Mouse (Mus musculus) mouse trophoblast stem cell (cell line): ENCODE measurements around the gene Prrg2.

Experiments used
- in situ Hi-C, 2 experiments: fragments of 300-500 bp; cut with MseI, MboI; formaldehyde crosslinking; loops; 2 replicates in 1 of 2; 3 replicates in 1 of 2; pipeline ENCODE4 v1.15.1; 2025

Prrg2 gene

DNA sequence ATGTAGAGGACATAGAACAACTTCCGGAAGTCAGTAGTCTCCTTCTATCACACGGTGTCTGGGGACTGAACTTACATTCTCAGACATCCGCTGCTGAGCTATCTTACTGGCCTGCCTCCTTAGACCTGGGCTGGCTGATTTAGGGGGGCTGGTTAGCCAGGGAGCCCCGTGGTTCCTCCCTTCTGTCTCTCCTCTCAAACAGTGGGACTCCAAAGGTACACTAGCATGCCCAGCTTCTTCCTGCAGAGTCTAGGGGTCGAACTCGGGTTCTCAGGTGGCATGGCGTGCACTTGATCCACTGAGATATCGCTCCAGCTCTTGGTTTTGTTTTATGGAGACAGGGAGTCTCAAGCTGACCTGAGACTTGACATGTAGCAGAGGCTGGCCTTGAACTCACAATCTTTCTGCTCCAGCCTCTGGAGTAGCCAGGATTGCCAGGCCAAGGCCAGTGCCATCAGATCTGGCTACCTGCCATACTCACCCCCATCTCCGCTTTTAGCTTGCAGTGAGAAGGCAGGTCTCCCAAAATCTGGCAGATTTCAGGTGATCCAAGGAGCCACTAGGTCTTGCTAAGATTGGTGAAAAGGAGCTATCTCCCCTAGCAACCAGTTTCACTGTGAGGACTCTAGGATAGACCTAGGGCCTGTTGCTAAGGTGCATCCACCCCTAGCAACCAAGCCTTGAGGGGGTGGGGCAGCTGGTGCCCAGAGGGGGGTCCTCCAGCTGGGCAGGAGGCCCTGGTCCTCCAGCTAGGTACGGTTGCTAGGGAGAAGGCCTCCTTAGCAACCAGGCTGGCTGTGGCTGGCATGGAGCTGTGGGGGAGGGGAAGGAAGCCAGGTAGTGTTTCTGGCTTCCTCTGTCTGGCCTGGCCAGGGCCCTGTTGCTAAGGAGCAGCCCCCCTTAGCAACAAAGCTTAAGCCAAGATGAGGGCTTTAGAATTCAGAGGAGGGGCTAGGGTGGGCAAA is 3.6 kb downstream of the Prrg2 start:
- in situ Hi-C loops: no loop called here

DNA sequence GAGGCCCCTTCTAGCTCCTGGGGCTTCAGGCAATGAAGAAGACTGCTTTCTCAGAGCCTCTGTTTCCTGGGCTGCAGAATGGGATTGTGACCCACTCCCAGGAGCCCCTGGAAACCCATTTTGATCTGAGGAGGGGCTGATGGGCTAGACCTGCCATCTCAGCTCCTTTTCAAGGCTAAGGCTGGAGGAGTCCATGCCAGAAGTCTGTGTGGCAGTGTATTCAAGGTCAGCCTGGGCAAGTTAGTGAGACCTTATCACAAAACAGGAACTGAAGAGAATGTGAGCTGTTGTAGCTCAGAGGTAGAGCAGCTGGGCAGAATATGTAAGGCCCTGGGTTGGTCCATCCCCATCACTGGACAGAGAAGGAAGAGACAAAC is 5.5 kb downstream of the Prrg2 start:
- in situ Hi-C loops: no loop called here

DNA sequence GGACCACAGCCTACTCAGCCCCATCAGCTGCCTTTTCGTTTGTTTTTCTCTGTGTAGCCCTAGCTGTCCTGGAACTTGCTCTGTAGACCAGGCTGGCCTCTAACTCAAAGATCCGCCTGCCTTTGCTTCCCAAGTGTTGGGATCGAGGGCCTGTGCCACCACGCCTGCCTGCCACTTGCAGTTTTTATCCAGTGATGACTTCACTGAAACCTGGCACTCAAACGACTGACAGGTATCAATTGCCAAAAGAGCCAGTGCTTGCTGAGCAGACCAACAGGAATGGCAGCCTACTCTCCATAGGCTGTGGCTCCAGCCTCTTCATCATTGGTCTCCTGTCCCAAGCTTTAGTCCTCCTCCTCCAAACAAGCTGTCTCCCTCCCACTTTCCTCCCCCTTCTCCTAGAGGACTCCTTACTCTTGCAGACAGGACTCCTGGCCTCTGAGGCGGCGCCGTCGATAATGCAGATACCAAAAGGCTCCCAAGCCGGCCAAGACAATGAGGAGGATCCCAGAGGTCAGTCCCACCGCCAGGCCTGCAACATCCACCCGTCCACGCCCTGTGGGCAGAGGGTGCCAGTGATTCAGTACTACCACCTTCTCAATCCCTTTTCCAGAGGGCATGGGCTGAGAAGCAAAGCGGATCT is 6.0 kb downstream of the Prrg2 start:
- in situ Hi-C loops: no loop called here

- in situ Hi-C loops: no loop called here
Measured at GRCm38 (mm10) chr7:45053931-45054510, 8.5 kb downstream of the Prrg2 start.

GRCm38 (mm10) chr7:45053117-45053930 is 9.2 kb downstream of the Prrg2 start:
- in situ Hi-C loops: no loop called here

DNA sequence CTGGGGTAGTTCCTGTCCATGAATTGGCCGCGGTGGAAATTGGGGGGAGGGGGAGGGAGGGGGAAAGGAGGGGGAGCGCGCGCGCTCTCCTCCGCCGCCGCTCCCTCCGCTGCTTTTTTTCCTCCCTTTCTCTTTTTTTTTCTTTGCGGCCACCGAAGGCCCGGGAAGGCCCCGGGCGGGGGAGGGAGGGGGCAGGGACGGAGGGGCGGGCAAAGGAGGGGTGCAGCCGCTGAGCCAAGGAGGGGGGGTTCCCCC is 9.7 kb downstream of the Prrg2 start, which contains the start of gene Prr12:
Prr12 (minus strand) TSS at position 20 of the 255 bp plus-strand sequence.
- in situ Hi-C loops: no loop called here

GRCm38 (mm10) chr7:45052181-45052861 is 10.2 kb downstream of the Prrg2 start:
- in situ Hi-C loops: no loop called here

DNA sequence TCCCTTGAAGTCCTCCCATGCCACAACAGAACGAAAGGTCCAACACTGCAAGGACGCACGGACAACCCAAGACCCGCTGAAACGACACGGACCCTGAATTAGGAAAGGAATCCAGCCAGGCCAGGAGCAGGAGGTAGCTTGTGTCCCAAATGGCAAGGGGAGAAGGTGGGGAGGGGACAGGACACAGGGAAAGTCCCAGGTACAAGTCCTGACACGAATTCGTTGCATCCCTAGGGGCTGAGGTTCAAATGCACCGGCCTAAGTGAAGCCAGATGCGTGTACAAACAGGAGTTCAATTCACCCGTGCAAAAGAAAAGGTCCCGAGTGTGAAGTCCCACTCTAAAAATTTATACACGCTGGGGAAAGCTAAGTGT is 10.9 kb downstream of the Prrg2 start:
- in situ Hi-C loops: no loop called here

DNA sequence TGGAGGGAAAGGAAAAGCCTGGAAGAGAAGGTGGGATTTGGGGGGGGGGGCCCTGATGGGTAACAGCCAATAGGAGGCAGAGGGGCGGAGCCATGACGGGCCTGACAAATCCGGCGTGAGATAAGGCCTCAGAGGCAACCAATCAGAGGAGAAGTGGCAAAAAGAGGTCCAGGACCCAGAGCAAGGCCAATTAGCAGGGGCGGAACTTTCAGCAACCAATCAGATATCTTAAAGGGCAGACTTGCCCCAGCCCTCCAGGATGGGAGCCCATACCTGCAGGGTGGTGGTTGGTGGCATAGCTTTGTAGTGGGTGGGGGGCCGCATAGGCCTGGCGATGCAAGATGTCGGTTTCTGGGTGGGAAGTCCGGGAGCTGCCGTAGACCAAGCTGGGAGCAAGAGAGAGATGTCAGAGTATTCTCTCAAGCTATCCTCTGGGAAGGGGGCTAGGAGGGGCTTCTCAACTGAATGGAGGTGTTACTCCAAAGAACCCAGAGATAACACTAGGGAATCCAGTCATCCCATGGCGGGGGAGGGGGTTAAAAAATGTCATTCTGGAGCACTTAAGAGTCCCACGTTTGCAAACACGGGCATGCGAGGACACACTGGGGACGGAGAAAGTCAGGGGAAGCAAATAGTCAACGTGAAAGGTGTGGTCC is 11.4 kb downstream of the Prrg2 start:
- in situ Hi-C loops: no loop called here

- in situ Hi-C loops: no loop called here
Measured at GRCm38 (mm10) chr7:45048923-45049657, 13.4 kb downstream of the Prrg2 start.

DNA sequence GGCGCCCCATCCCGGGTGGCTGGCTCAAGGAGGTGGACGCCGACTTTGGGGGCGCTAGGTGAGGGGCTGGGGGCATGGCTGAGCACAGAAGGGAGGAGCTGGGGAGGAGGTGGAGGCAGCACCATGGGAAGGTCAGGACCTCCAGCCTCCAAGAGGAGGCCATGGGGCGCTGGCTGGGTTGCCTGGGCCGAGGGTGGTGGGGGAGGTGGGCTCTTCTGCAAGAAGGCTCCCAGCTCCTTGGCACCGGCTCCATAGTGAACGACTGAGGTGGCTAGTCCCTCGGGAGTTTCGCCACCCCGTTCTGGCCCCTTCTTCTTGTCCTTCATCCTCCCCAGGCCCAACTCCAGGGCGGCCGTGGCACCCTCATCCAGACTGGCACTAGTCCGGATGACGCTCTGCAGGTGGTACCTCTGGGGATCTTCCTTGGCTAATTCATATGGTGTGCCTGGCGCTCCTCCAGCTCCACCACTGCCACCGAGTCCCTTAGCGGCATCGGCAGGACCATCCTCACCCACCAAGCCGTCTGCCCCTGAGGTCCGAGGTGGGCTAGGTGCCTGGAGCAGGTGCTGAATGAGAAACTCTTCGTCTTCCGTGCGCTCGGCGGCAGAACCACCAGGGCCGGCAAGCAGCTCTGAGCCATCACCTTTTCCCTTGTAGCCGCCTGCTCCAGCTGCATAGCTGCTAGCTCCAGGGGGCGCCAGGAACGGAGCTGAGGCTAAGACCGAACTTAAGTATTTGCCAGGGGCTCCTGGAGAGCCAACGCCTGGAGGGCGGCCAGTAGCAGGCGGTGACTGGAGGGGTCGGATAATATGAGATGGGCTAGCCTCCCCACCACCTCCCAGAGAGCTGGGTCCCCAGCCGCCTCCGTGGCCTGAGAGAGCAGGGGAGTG is 14.2 kb downstream of the Prrg2 start:
- in situ Hi-C loops: no loop called here

DNA sequence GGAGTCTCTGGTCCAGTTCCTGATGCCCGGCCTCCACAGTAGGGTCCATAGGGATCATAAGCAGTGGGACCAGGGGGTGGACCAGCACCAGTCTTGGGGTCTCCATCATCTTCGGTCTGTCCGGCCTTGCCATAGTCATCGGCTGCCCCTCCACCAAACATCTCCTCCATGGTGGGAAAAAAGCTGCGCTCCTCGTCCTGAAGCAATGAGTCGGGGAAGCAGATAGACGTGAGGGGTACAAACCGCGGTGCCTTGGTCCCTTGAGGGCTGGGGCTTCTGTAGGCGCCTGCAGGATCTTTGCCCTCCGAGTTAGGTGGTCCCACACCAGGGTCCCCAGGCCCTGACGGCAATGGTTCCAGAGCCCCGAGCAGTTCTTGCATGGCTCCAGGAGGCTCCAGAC is 15.0 kb downstream of the Prrg2 start:
- in situ Hi-C loops: no loop called here

DNA sequence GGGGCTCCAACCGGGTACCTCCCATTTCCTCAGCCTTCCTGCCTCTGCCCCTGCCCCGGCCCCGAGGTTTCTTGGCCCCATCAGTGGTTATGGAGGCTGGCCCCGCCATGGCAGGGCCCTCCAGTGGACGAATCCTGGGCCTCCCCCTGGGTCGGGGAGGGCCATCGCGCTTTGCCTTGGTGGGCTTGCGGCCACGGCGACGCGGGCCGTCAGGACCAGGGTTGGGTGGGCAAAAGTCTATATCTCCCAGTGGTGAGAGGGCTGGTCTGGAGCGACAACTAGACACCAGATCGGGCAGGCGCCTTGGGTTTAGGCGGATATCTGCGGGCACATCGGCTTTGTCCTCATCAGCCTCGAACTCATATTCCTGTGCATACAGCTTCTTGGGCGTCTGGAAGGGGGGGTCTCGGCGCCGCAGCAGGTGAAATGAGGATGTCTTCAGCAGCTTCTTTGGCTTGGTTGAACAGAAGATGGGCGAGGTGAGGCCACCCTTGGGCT is 15.6 kb downstream of the Prrg2 start:
- in situ Hi-C loops: no loop called here

DNA sequence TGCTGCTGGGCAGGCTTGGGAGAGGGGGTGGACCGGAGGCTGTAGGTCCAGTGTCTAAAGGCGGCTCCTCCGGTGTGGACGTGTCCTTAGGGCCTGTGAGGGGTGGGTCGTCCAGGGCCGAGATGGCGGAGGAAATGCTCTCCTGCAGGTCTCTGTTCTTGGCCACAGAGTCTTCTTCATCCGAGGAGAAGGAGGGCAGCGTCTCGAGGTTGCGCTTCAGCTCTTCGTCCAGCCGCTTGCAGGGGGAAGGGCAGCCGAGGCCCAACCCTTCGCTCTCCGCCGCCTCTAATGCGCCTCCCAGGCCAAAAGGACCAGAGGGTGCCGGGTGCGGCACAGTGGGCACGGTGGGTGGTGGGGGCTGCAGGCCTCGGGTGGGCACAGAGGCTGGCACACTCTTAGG is 16.7 kb downstream of the Prrg2 start:
- in situ Hi-C loops: no loop called here

DNA sequence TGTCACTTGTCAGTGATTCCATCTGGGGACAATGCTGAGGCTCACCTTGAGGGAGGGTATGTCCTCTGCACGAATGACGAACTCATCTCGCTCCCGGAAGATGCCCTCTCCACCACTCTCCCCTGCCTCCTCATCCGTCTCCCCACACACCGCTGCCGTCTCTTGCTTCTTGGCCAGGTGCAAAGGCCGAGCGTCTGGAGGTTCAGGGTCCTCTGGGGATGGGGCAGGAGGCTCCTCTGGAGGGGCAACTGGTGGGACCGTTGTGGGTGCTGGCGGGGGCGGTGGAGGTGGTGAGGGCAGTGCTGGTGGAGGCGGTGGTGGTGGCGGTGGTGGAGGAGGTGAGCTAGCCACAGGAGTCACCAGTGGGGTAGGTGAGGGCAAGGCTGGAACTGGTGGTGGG is 19.2 kb downstream of the Prrg2 start:
- in situ Hi-C loops: no loop called here

- in situ Hi-C loops: no loop called here
Measured at GRCm38 (mm10) chr7:45040851-45041250, 21.6 kb downstream of the Prrg2 start.

DNA sequence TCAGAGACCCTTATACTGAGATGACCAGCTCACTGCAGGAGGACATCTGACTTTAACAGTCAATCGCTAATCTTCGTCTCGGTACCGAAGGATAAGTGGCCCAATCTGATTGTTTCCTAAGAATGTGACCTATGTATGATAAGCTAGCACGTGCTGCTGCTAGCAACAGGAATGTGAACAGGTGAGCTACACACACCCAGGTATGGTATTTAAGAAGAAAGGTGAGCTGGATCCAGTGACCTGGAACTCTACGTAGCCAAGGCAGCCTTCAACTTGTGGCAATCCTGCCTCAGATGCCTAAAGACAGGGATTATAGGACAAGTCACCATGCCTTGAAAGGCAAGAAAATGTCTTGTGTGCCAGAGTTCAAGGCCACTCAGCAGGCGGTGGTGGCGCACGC is 24.1 kb downstream of the Prrg2 start:
- in situ Hi-C loops: no loop called here

GRCm38 (mm10) chr7:45037720-45038361 is 24.6 kb downstream of the Prrg2 start:
- in situ Hi-C loops: no loop called here

DNA sequence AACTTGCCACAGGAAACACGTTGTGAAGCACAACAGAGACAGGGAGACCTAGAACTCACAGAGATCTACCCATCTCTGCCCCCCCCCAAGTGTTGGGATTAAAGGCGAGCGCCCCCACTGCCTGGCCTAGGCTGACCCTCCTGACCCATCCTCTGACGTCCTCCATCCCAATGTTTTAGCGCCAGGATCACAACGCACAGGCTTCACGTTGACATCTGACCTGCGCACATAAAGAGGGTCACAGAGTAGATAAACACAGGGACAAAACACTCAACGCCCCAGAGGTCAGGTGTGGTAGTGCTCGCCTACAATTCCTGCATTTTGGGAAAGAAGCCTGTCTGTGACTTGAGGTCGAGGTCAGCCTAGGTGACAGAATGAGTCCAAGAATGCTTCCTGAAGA is 25.8 kb downstream of the Prrg2 start:
- in situ Hi-C loops: no loop called here
